Mouse (Mus musculus) R1 (cell line): Measurements from ENCODE around the gene Mipep.

Experiments
- DNase-seq: peaks from one replicate; pipeline ENCODE4 v3.0.0-alpha.2; 2018; ENCODE audit warnings: low read depth, low spot score

The Mipep gene

DNA sequence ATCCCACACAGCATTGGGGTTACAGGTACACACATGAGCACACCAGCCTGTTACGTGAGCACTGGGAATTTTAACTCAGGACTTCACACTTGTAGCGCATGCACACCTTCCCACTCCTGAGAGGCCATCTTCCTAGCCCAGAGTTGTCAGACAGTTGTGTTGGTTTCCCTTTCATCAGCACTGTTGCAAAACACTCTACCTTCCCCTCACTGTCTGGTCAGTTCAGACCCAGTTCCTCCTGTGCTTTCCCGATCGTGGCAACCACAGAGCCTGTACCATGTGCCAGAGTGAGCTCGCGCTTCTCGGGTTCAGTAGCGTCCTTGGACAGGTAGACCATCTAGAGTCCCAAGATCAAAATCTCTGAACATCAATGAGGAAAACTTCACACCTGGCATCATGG is 27.1 kb upstream of the Mipep start:
- DNase-seq: no peak

DNA sequence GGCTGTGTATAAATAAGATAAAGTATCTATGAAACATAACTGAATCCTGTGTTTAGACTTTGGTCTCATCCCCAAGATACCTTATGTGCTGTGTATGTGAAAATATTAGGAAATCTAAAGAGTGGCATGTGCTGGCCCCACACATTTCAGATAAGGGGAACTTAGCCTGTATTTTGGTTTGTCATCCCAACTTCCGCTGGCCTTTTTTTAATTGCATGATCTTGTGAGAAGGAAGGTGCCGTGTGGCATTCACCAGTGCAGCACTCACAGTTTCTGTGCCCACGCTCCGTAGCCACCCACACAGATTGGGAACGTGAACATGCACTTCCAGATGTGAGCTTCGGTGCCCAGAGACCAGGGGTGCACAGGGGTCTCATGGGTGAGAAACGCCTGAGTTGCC is 26.7 kb upstream of the Mipep start:
- DNase-seq: no peak

DNA sequence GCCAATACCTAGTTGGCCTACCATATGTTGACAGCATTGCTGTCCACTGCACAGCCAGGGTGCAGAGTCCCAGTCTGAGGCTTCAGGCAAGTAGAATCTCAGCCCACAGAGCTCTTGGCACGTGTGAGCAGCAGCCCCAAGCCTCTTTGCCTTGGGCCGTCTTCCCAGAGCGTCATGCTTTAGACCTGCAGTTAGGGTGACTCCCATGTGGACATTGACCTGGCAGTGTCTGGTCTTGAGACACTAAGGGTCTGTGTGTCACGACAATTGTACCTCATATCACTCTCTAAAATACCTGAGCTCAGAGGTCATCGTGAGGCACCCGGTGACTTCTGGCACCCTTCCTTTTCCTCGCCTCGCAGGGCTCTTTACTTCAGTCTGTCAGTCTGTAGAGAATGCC is 25.3 kb upstream of the Mipep start:
- no peak for DNase-seq

DNA sequence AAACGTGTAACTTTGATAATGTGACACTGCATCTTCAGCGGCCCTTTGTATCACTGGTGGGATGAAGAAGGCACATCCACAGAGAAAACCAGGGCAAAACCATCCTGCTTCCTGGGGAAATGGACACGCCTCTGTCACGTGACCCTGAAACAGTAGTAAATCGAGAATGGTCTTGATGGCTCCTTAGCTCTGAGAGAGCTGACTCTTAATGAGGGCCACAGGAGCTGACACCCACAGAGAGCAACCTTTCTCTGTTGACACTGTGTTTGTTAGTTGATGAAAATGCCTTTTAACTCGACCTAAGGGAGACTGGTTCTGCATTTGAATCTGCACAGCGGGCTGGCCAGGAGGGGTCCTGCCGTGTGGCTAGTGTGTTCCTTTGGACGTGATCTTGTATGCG is 22.6 kb upstream of the Mipep start:
- peak; percentile 82 for DNase-seq

DNA sequence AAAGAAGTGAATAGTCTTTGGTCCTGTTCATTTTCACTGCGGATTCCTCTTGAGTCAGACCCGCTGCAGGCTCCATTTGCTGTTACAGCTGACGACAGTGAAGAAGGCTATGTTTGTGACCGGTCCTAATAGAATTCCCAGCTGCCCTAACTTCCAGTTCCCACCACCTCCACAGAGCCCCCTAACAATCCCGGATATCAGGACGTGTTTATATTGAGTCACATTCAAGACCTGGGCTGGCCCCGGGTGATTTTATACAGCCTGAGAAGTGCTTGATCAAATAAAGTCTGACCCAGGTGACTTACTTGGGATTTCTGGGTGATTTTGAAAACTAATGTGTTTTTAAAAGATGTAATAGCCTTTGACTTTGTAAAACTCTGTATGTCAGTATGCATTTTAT is 21.6 kb upstream of the Mipep start:
- DNase-seq: no peak

DNA sequence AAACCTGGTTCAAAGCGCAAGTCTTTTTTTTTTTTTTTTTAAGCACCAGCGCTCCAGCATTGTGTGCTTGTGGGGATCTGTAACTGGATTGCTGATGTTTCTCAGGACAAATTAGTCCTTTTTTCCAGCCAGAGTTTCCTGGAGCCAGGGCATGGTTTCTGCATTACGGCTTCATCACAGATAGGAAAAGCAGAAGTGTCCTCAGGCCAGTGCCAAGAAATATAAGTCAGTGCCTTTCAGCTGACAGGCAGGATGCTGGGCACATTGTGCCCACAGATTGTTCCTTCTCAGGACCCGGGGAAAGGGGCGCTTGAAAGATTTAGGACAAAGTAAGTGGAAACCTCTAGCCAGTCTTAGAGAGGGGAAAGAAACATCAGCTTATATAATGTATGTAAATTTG is 20.6 kb upstream of the Mipep start:
- no peak for DNase-seq

DNA sequence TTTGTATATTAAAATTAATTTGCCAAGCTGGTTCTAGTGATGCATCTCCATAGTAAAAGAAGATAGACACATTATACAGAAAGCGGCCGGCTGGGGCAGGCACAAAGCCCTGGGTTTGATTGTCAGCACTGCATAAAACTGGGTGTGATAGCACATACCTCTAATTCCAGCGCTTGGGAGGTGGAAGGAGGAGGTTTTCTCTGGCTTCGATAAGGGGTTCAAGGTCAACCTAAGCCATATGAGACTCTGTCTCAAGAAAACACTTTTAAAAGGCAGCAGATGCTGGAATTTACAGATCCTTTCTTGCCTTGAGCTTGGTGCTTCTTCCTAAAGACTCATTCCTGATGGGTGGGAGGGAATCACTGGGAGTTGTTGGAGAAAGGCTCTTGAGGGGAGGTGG is 19.8 kb upstream of the Mipep start:
- DNase-seq: peak; percentile 94

DNA sequence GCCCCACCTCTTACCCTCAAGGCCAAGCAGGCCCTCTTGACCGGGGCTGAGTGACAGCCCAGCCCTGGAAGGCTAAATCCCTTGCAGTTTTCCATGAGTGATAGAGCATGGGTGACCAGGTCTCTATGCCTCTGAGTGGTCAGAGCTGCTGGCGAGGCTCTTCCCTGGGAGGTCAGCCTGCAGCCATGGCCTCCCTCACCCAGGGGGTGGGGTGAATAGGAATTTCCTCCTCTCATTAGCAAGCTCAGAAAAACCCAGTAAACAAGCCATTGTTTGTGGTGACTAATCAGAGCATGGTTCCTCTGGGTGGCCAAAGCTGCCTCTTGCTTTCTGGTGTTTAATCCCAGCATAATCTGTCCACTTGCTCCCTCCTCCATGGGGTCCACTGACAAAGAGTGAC is 19.3 kb upstream of the Mipep start:
- peak; percentile 55 for DNase-seq

DNA sequence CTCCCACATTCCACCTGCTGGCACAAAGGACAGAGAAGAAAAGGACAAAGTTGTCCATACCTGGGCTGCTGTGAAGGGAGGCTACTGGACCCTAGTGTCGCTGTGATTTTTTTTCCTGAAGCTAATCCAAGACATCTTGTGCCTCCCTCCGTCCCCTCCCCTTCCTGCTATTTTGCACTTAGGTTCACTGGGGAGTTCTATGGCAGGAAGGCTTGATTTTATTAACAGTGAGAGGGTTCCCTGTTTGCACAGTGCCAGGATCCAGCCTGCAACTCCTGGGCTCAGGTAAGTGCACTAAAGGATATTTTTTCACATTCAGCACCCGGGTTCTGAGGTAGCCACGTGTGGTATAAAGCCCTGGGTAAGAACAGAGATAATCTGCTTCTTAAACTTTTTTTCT is 16.5 kb upstream of the Mipep start, which contains the start of gene C1qtnf9:
C1qtnf9 (plus strand) TSS at position 251 of the 400 bp plus-strand sequence.
- DNase-seq: no peak

DNA sequence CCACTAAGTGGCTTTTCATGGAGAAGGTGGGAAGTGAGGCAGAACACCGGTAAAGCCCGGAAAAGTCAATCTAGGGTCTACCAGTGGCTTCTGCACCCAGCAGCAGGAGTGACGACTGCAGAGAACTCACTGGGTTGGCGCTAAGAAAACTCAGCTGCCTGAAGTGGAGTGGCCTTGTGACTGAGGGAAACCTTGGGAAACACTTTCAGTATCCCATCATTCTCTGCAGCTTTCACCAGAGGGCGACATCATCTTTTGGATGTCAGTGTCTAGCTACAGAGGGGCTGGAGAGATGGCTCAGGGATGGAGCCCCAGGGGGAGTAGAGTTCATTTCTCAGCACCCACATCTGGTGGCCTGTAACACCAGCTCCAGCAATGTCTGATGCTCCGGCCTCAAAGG is 15.0 kb upstream of the Mipep start:
- DNase-seq: peak; percentile 64

DNA sequence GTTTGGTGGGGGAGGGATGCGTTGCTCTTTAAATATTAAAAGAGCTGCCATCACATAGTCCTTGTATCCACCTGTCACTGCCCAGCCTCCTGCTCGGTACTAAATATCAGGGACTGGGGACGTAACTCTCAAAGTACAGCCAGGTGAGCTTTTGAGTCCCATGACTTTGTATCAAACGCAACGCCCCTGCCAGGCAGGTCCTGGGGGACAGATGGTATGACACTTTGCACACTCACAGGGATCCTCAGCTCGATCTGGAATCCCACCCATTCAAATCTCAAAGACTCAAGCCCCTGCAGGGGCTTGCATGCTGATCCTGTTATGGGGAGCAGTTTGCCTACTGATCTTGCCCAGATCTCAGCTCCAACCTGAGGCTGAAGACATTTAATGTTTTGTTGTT is 13.8 kb upstream of the Mipep start:
- no peak for DNase-seq

DNA sequence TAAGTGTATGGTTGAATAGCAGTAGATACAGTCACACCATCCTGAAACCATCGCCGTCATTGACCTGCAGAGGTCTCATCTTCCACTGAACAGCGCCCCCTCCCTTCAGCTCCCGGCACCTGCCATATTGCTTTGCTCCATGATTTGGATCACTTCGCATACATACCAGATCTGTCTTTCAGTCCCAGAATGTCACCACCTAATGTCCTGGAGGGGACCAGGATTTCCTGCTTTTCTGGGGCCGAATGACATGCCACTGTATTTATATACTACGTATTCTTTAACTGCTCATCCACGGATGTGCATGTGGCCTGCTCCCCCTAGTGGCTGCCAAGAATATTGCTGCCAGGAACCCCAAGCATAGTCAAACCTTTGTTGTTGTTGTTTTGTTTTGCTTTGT is 13.3 kb upstream of the Mipep start:
- peak; percentile 73 for DNase-seq

DNA sequence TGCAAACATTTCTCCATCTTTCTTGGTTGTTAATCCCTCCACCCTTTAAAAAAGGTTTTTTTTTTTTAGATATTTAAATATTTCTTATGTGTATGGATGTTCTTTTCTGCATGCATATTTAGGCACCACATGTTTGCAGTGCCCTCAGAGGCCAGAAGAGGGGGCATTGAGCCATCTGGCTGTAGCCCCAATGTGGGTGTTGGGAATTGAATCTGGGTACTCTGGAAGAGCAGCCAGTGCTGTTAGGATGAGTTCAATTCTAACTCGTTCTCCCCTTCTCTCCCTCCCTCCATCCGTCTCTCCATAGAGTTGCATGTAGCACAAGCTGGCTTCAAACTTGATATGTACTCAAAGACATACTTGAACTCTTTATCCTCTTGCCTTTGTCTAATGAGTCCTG is 10.9 kb upstream of the Mipep start:
- DNase-seq: peak; percentile 52

DNA sequence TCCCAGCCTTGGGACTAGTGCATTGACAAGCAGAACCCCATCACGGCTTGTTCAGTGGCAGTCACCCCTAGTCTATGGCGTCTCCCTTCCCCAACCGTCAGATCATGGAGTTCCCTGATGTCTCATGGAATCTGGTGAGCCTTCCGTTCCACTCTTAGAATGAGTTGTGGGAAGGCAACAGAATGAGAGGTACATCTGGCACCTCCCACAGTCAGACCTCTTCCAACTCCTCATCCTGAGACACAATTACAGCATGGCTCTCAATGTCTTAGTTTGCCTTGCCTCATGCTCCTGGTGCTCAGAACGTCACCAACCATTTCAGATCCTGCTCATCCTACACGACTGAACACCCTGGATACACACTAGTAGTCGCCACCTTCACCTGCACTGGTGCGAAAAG is 7.9 kb upstream of the Mipep start:
- DNase-seq: no peak

DNA sequence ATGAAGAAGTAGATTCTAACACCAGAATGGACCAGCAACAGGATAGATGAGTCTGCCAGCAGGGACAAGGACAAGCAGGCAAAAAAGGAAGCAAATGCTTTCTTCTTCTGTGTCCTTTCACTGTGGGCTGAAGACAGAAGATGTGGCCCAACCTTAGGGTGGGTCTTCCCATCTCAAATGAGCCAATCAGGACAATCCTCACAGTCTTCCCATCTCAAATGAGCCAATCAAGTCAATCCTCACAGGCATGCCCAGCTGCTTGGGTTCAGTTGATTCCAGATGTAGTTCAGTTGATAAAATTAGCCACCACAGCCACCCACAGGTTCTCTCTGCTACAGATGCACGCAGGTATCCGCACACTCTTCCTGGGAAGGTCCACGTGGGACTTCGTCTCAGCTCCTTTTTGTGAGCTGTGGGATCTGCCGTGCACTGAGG is 6.9 kb upstream of the Mipep start:
- DNase-seq: peak; percentile 81

DNA sequence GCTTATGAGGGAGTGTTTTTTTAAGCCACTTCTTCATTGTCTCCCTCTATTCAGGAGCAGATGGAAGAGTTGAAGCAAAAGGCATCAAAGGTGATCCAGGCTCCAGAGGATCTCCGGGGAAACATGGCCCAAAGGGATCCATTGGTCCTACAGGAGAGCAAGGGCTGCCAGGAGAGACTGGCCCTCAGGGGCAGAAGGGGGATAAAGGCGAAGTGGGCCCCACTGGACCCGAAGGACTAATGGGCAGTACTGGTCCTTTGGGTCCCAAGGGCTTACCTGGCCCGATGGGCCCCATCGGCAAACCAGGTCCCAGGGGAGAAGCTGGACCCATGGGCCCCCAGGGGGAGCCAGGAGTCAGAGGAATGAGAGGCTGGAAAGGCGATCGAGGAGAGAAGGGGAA is 5.2 kb upstream of the Mipep start:
- no peak for DNase-seq

DNA sequence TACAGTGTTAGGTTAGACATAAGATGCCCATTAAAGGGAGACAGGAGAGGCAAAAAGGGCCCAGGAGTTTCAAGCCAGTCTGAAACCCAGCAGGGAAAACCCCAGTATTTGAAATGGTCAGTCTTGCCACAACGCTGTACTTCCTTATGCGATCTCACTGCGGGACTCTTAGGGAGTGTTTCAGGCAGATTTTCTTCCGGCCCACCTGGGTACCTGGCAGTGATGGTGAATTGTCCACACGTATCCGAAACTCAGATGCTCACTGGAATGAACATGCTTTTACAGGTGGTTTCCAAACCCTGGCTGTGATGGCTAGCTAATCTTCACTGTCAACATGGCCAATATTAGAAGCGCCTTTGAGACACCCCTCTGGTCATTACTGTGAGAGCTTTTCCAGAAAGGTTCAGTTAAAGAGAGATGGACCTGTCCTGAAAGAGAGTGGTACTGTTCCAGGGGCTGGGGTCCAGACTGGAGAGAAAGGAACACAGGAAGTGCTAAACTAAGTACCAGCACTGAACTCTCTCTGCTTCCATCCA is 2.2 kb upstream of the Mipep start:
- no peak for DNase-seq

DNA sequence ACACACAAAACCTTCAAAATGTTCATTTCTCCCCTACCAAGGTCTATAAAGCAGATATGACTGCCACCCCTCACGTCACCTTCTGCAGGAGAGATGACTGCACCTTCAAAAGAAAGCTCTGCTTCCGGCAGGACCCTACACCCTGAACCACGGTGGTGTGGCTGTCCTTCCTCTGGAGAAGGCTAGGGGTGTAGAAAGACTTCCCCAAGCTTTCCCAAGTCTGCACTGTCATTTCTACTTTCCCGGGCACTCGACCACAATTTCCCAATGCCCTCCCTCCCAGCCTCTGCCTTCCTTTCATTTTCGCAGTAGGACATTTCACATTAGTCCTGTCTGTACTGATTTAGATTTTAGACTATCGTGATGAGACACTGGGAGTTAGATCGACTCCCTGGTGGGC is 1.2 kb upstream of the Mipep start:
- DNase-seq: no peak

DNA sequence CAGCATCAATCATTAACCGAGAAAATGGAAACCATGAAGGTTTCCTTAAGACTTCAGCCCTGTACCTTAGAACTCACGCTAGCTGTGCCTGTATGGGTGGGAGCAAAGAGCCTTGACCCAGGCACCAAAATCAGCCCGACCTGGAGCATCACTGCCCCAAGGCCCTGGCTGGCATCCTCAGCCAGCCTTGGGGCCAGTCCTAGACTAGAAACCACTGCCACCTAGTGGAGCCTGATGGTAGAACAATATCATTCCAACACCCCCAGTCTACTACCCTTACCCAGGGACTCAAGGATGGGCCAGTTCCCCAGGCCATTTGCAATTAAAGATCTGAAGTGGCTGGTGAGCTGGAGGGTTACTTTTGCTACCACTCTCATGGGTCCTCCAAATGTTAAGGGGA is 5.7 kb downstream of the Mipep start:
- DNase-seq: peak; percentile 66

DNA sequence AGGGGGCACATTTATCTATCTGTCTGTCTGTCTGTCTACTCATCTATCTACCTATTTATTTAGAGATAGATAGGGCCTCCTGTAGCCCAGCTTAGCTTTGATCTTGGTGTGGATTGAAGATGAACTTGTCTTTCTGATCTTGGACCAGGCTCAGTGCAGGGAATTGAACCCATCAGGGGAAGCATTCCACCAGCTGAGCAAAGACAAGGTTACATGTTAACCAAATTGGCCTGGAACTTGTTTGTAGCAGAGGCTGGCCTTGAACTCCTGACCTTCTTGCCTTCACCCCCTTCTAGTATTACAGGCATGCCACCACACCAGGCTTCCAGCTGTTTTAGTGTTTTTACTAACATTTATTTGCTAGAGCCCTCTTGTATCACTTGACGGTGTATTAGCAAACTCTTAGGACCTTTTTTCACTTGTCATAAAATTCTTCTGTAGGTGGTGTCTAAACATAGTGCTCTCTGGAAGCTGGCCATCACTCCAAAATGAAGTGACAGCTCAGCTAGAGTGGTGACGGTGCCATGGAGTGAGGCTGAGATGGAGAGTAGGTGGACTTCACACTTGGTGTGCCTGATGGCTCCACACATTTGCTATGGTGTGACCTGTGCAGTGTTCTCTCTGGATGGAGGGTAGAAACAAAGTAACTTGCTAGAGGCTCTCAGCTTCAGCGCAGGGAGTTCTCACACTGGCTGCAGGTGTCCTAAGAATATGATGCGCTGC is 12.4 kb downstream of the Mipep start:
- DNase-seq: no peak

DNA sequence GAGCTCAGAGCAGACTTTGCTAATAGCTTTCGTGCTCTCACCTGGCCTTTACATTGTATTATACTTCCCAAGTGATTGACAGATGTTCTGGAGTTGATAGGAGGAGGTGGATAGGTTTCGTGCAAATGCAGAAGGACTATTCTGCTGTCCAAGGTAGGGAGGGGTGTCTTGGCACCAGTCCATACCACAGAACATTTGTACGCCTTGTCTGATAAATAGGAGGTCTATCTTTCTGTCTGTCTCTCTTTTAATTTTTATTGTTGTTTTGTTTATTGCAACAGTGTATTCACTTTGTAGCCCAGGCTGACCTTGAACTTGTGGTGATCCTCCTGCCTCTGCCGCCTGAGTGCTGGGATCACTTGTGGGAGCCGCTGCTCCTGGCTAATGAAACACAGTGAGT is 13.2 kb downstream of the Mipep start:
- no peak for DNase-seq

DNA sequence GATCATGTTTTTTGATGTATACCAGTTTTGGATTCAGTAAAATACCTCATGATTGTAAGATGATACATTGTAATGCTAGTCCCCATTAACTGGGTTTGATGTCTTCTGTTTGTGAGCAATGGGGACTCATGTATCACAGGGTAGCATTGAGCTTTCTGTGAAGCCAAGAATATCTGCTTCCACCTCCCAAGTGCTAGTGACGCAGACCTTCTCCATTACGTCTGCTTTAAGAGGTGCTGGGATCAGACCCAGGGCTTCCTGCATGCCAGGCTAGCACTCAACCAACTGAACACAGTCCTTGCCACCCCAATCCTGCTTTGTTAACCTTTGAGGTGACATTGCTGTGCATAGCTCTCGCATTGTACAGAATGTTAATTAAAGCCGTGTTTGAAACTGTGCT is 14.3 kb downstream of the Mipep start:
- DNase-seq: no peak

DNA sequence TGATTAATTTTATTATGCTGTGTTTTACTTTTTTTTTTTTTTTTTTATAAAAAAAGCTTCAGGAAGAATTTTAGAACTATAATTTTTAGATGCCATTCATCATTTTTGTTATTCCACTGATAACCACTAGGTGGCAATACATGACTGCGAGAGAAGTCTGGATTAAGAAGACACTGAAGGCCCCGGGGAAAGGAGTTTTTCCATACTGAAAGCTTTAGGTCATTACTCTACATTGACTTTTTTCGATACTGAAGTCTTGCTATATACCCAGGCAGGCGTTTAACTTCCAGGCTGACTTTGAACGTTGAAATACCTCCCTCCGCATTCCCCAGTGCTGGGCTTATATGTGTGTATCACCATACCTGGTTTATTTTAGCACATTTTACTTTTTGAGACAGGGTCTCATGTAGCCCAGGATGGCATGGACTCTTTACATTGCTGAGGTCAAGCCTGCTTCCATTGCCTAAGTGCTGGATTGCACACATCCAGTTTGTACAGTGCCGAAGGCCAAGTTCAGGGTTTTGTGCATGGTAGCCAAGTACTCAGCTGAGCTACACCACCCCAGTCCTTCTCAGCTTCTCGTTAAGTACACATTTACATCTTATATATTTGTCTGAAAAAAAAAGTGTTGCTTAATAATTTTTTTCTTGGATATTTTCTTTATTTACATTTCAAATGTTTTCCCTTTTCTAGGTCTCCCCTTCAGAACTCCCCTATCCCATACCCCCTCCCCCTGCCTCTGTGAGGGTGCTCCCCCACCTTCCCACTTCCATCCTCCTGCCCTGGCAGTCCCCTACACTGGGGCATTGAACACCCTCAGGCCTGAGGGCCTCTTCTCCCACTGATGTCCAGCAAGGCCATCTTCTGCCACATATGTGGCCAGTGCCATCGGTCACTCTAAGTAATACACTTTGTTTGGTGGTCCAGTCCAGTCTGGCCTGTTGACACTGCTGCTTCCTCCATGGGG is 15.7 kb downstream of the Mipep start:
- DNase-seq: peak; percentile 56
